Comparison of ENCODE assay signal across 8 mouse cellular contexts in genomic region chr7:27258205-27258899, GRCm38 (mm10). TPM values are rescaled to one million over a fixed set of nuclear protein-coding genes. Genes with fewer than 3 reads are reported as not detected.
DNase-seq lines count a peak whose midpoint lies in the region; ATAC-seq and TF ChIP-seq lines count a peak whose summit lies in the region.

Gene Numbl, plus strand, starts transcription at chr7:27258433.

- DNase-seq in ES-E14 (ENCODE audit: low read depth, low spot score), result peak; percentile 96
- peak; percentile 95 for DNase-seq in cerebellum, adult 11-12 months
- peak; percentile 92 to 93 for DNase-seq in heart, postnatal 36 days
- DNase-seq in layer of hippocampus, adult 2 months (ENCODE audit: low spot score in 2 of 2), result peak; percentile 91 to 92
- DNase-seq in lung, embryonic 14.5 days, result peak; percentile 92
- peak; percentile 92 for DNase-seq in thymus, adult 2 months

- H3K9ac ChIP-seq in ES-E14 (ENCODE audit: insufficient read depth, low read depth, low read length, poor library complexity, severe bottlenecking), result peak within 1 kb of the TSS; percentile 80
- peak within 1 kb of the TSS; percentile 92 for H3K9ac ChIP-seq in forebrain, embryonic 16.5 days (replicated peaks; ENCODE audit: low read depth, low read length)
- peak within 1 kb of the TSS; percentile 82 for H3K9ac ChIP-seq in lung, embryonic 14.5 days

- H3K27me3 ChIP-seq in forebrain, embryonic 16.5 days (replicated peaks; ENCODE audit: control insufficient read depth, insufficient read depth, low read length), result no peaks in the 10 kb centered on the region
- H3K27me3 ChIP-seq in lung, embryonic 14.5 days (ENCODE audit: insufficient read depth, low read length), result no peaks in the 10 kb centered on the region
- H3K27me3 ChIP-seq in thymus, adult 2 months (ENCODE audit: control insufficient read depth, insufficient read depth, low read length), result no peaks in the 10 kb centered on the region

- H3K27ac ChIP-seq in ES-E14 (ENCODE audit: insufficient read depth, low read depth, low read length, poor library complexity, severe bottlenecking), result peak within 1 kb of the TSS; percentile 8
- H3K27ac ChIP-seq in forebrain, embryonic 16.5 days (ENCODE audit: low read length), result peak within 1 kb of the TSS; percentile 94
- H3K27ac ChIP-seq in layer of hippocampus, adult 2 months, result peak within 1 kb of the TSS; percentile 95
- H3K27ac ChIP-seq in lung, embryonic 14.5 days (ENCODE audit: low read depth), result peak within 1 kb of the TSS; percentile 82
- peak within 1 kb of the TSS; percentile 95 for H3K27ac ChIP-seq in olfactory bulb, adult 2 months (ENCODE audit: insufficient read depth, low read depth, low read length)
- no peak within 1 kb of the TSS for H3K27ac ChIP-seq in thymus, adult 2 months (ENCODE audit: control insufficient read depth, insufficient read depth, low read length)

- WGBS in forebrain, embryonic 16.5 days, result under 1% methylated on average over 35 of the region's 47 CpGs
- under 1% methylated on average over 46 of the region's 47 CpGs for WGBS in lung, embryonic 14.5 days
- WGBS in olfactory bulb, adult 2 months, result under 1% methylated on average over 47 of the region's 47 CpGs
- WGBS in thymus, adult 2 months, result under 1% methylated on average over 47 of the region's 47 CpGs

- H3K9me3 ChIP-seq in ES-E14 (ENCODE audit: control insufficient read depth, insufficient read depth, low read depth, low read length), result no peaks in the 10 kb centered on the region
- H3K9me3 ChIP-seq in forebrain, embryonic 16.5 days (ENCODE audit: control insufficient read depth, low read length), result no peaks in the 10 kb centered on the region
- no peaks in the 10 kb centered on the region for H3K9me3 ChIP-seq in lung, embryonic 14.5 days (ENCODE audit: low read depth, low read length)

- in situ Hi-C loops in ES-E14 (cut with MboI; ENCODE audit: low sequenced_read_pairs in 2 of 2, unreplicated experiment in 2 of 2), result no loop called here

- intact Hi-C loops in heart, postnatal 36 days (cut with DNase I), result loop anchor here (2.0 kb wide), 1 partner anchor 28 kb away; no protein-coding TSS in a partner anchor

- peak within 1 kb of the TSS; percentile 84 to 90 for H3K4me3 ChIP-seq in ES-E14 (ENCODE audit: insufficient read depth in 1 of 2, low read depth in 1 of 2, low read length in 2 of 2, poor library complexity in 1 of 2, severe bottlenecking in 1 of 2)
- H3K4me3 ChIP-seq in forebrain, embryonic 16.5 days (replicated peaks; ENCODE audit: low read length), result peak within 1 kb of the TSS; percentile 60
- peak within 1 kb of the TSS; percentile 89 for H3K4me3 ChIP-seq in layer of hippocampus, adult 2 months
- peak within 1 kb of the TSS; percentile 81 for H3K4me3 ChIP-seq in lung, embryonic 14.5 days (ENCODE audit: low read depth, low read length)
- H3K4me3 ChIP-seq in olfactory bulb, adult 2 months (ENCODE audit: insufficient read depth, low read depth, low read length), result peak within 1 kb of the TSS; percentile 81
- H3K4me3 ChIP-seq in thymus, adult 2 months (ENCODE audit: control insufficient read depth, insufficient read depth, low read length), result peak within 1 kb of the TSS; percentile 65

- H3K36me3 ChIP-seq in ES-E14 (ENCODE audit: control insufficient read depth, insufficient read depth, low read length, poor library complexity, severe bottlenecking), result peaks cover 4% of the 10 kb centered on the region; the same call in 1 of the 2 replicates
- peaks cover 11% of the 10 kb centered on the region for H3K36me3 ChIP-seq in forebrain, embryonic 16.5 days (ENCODE audit: control insufficient read depth, insufficient read depth)
- peaks cover 21% of the 10 kb centered on the region; the same call in 1 of the 2 replicates for H3K36me3 ChIP-seq in lung, embryonic 14.5 days (ENCODE audit: insufficient read depth)
- H3K36me3 ChIP-seq in thymus, adult 2 months (ENCODE audit: control insufficient read depth, insufficient read depth, low read length), result no peaks in the 10 kb centered on the region

- peak within 1 kb of the TSS; percentile 84 for H3K4me2 ChIP-seq in forebrain, embryonic 16.5 days (ENCODE audit: low read length)
- peak within 1 kb of the TSS; percentile 65 for H3K4me2 ChIP-seq in lung, embryonic 14.5 days

- peaks cover 2 to 8% of the 10 kb centered on the region in 2 experiments; a peak in 2 of 4 replicates for H3K4me1 ChIP-seq in ES-E14 (ENCODE audit: control insufficient read depth in 2 of 2, insufficient read depth in 2 of 2, low read length in 2 of 2, poor library complexity in 1 of 2)
- H3K4me1 ChIP-seq in forebrain, embryonic 16.5 days (replicated peaks; ENCODE audit: control insufficient read depth, insufficient read depth, low read length), result peaks cover 40% of the 10 kb centered on the region
- H3K4me1 ChIP-seq in lung, embryonic 14.5 days (ENCODE audit: insufficient read depth), result peaks cover 18% of the 10 kb centered on the region; the same call in 1 of the 2 replicates
- H3K4me1 ChIP-seq in olfactory bulb, adult 2 months (ENCODE audit: control insufficient read depth, insufficient read depth, low read length), result peaks cover 38% of the 10 kb centered on the region
- H3K4me1 ChIP-seq in thymus, adult 2 months (replicated peaks; ENCODE audit: control insufficient read depth, insufficient read depth, low read length), result peaks cover 17% of the 10 kb centered on the region

- no peak for TF ChIP-seq CTCF in layer of hippocampus, adult 2 months (conservative IDR thresholded peaks at IDR 0.05)
- no peak for TF ChIP-seq CTCF in lung, embryonic 14.5 days (IDR thresholded peaks at IDR 0.05; ENCODE audit: low read depth)
- TF ChIP-seq CTCF in olfactory bulb, adult 2 months (IDR thresholded peaks at IDR 0.05; ENCODE audit: insufficient read depth, low read depth, low read length), result no peak
- no peak for TF ChIP-seq CTCF in thymus, adult 2 months (IDR thresholded peaks at IDR 0.05; ENCODE audit: borderline replicate concordance, control insufficient read depth, extremely low read depth, insufficient read depth, low read length, poor library complexity)

- peak; percentile 36; the same call in 1 of the 2 replicates for TF ChIP-seq POLR2A in olfactory bulb, adult 2 months (IDR thresholded peaks at IDR 0.05; ENCODE audit: insufficient read depth, low read depth, low read length)
- no peak for TF ChIP-seq POLR2A in thymus, adult 2 months (IDR thresholded peaks at IDR 0.05; ENCODE audit: control insufficient read depth, extremely low read depth, insufficient read depth, low read length, poor library complexity)

- ATAC-seq in forebrain, embryonic 16.5 days, result peak; percentile 60
- peak; percentile 80 for ATAC-seq in lung, embryonic 14.5 days (ENCODE audit: insufficient read depth)

TF ChIP-seq in ES-E14, 5 proteins besides CTCF, POLR2A, EP300 and RAD21:
- TF ChIP-seq MAFK (IDR thresholded peaks at IDR 0.05; ENCODE audit: insufficient read depth, low read depth, low read length), result peak; percentile 92
- TF ChIP-seq HCFC1 (IDR thresholded peaks at IDR 0.05; ENCODE audit: borderline replicate concordance, insufficient read depth, low read length), result no peak
- TF ChIP-seq CHD2 (IDR thresholded peaks at IDR 0.05; ENCODE audit: low read depth, low read length), result no peak
- TF ChIP-seq ZC3H11A (IDR thresholded peaks at IDR 0.05; ENCODE audit: borderline replicate concordance, low read depth, low read length), result no peak

RNA-seq across cellular contexts. Expression of gene Numbl, which starts in this region (rescaled TPM):
- total RNA-seq in ES-E14 (2012; rRNA removed), result 11.9 and 14.1 TPM in 2 replicates
- polyA plus RNA-seq in forebrain, embryonic 16.5 days (2015; fragmentation: Nextera tagmentation; extraction: Ambion mirVana), result 42.2 and 43.3 TPM in 2 replicates
- 1 to 10 TPM; 5.7 to 6.1 TPM for total RNA-seq in heart, postnatal 36 days (2021)
- total RNA-seq in layer of hippocampus, adult 2 months (2021), result 100 to 1,000 TPM; 135 to 148 TPM
- polyA plus RNA-seq in lung, embryonic 14.5 days (2014; fragmentation: Nextera tagmentation; extraction: Ambion mirVana), result 15.2 and 16.2 TPM in 2 replicates
- polyA plus RNA-seq in olfactory bulb, adult 2 months (2012; ENCODE audit: insufficient read depth, insufficient read length, low replicate concordance, missing spikeins), result not detected in 2 replicates
- 10.3 and 10.7 TPM in 2 replicates for polyA plus RNA-seq in thymus, adult 2 months (2012; rRNA removed)
